Mouse (Mus musculus) adrenal gland, adult 18-20 months (tissue): ENCODE measurements at regions not wholly inside any gene's neighbourhood (a gene's known extent, or its start where the extent isn't known, plus 50 kb on each side); places are given as distances from the start of the nearest gene placed in this dataset.

Experiments
- DNase-seq, 2 experiments: peaks; one replicate each; pipeline ENCODE4 v3.0.0; 2021 to 2022; ENCODE audit warnings: low spot score in 2 of 2

GRCm38 (mm10) chr4:84099071-84099470, 573.7 kb downstream of the Ccdc171 start:
- DNase-seq, result no peak

GRCm38 (mm10) chr4:84101923-84102322, 573.2 kb downstream of the Bnc2 start:
- DNase-seq, result no peak

GRCm38 (mm10) chr4:84102736-84103135, 572.3 kb downstream of the Bnc2 start:
- no peak for DNase-seq

GRCm38 (mm10) chr4:84108592-84108991, 566.5 kb downstream of the Bnc2 start:
- no peak for DNase-seq

GRCm38 (mm10) chr4:84109771-84110503, 565.1 kb downstream of the Bnc2 start:
- no peak for DNase-seq

- DNase-seq, result no peak
These were observed 560.7 kb downstream of the Bnc2 start for GRCm38 (mm10) chr4:84114162-84115040.

GRCm38 (mm10) chr4:84118284-84118919, 556.7 kb downstream of the Bnc2 start:
- no peak for DNase-seq

GRCm38 (mm10) chr4:84119616-84120015, 555.5 kb downstream of the Bnc2 start:
- DNase-seq, result no peak

- no peak for DNase-seq
These were observed 554.7 kb downstream of the Bnc2 start for GRCm38 (mm10) chr4:84120330-84120729.

- DNase-seq, result no peak
These were observed 553.6 kb downstream of the Bnc2 start for GRCm38 (mm10) chr4:84121442-84121841.

GRCm38 (mm10) chr4:84126400-84126799, 548.7 kb downstream of the Bnc2 start:
- DNase-seq, result no peak

- no peak for DNase-seq
These were observed 547.7 kb downstream of the Bnc2 start for GRCm38 (mm10) chr4:84127380-84127779.

- no peak for DNase-seq
These were observed 544.1 kb downstream of the Bnc2 start for GRCm38 (mm10) chr4:84130840-84131547.

GRCm38 (mm10) chr4:84135740-84136139, 539.3 kb downstream of the Bnc2 start:
- no peak for DNase-seq

GRCm38 (mm10) chr4:84137171-84137919, 537.7 kb downstream of the Bnc2 start:
- DNase-seq, result no peak

GRCm38 (mm10) chr4:84149149-84150050, 525.7 kb downstream of the Bnc2 start:
- DNase-seq, result no peak

- no peak for DNase-seq
These were observed 524.4 kb downstream of the Bnc2 start for GRCm38 (mm10) chr4:84150698-84151097.

GRCm38 (mm10) chr4:84151247-84151646, 523.8 kb downstream of the Bnc2 start:
- no peak for DNase-seq

GRCm38 (mm10) chr4:84151971-84152450, 523.1 kb downstream of the Bnc2 start:
- no peak for DNase-seq
